Mouse (Mus musculus) heart, postnatal 14 days (tissue): ENCODE measurements around the gene Hsd17b1. TPM values are rescaled to one million over a fixed set of nuclear protein-coding genes. Genes with fewer than 3 reads are reported as not detected.

ENCODE experiments used
- DNase-seq, 2 experiments: peaks; one replicate each; pipeline ENCODE4 v3.0.0; 2021 to 2022
- intact Hi-C: fragments of 180-260 bp; cut with DNase I; formaldehyde crosslinking; loops from one replicate; pipeline ENCODE4 v1.15.1; 2025
- long read RNA-seq, 2 experiments: library from polyadenylated mRNA; stranded (forward); transcript quantifications; one replicate each; pipeline ENCODE4 v2.0.0; 2021
- total RNA-seq, 2 experiments: library from RNA; stranded (reverse); gene quantifications; 2 replicates each; pipeline ENCODE4 v1.2.3; 2021

Hsd17b1 gene
- under 1 TPM; 0.32 to 0.41 TPM for total RNA-seq
- long read RNA-seq, experiment 1, result 0 reads
- long read RNA-seq, experiment 2, result 0 reads

GRCm38 (mm10) chr11:101078121-101078520 lies at the start of gene Hsd17b1:
TSS of gene Hsd17b1 (plus strand) at chr11:101078411.
- DNase-seq, result no peak
- intact Hi-C loops, result no loop called here

- intact Hi-C loops, result no loop called here
- DNase-seq, result no peak
These were observed 48.9 kb upstream of the Hsd17b1 start for GRCm38 (mm10) chr11:101029320-101029719.

- no peak for DNase-seq
- intact Hi-C loops, result no loop called here
These were observed 47.9 kb upstream of the Hsd17b1 start for GRCm38 (mm10) chr11:101030136-101030807.

GRCm38 (mm10) chr11:101030808-101031156 lies 47.4 kb upstream of the Hsd17b1 start:
- intact Hi-C loops, result no loop called here
- DNase-seq, result no peak

- intact Hi-C loops, result no loop called here
- DNase-seq, result no peak
These were observed 46.7 kb upstream of the Hsd17b1 start for GRCm38 (mm10) chr11:101031470-101031869.

- intact Hi-C loops, result no loop called here
- no peak for DNase-seq
These were observed 44.2 kb upstream of the Hsd17b1 start for GRCm38 (mm10) chr11:101033856-101034500.

- DNase-seq, result no peak
- intact Hi-C loops, result no loop called here
These were observed 43.4 kb upstream of the Hsd17b1 start for GRCm38 (mm10) chr11:101034614-101035327.

- intact Hi-C loops, result no loop called here
- DNase-seq, result no peak
These were observed 42.9 kb upstream of the Hsd17b1 start for GRCm38 (mm10) chr11:101035328-101035695.

- no peak for DNase-seq
- intact Hi-C loops, result no loop called here
These were observed 40.4 kb upstream of the Hsd17b1 start for GRCm38 (mm10) chr11:101037795-101038194.

- no peak for DNase-seq
- intact Hi-C loops, result no loop called here
These were observed 32.4 kb upstream of the Hsd17b1 start for GRCm38 (mm10) chr11:101045826-101046225.

GRCm38 (mm10) chr11:101046440-101046839 lies 31.8 kb upstream of the Hsd17b1 start:
- DNase-seq, result no peak
- intact Hi-C loops, result no loop called here

GRCm38 (mm10) chr11:101047502-101047901 lies 30.7 kb upstream of the Hsd17b1 start:
- DNase-seq, result no peak
- intact Hi-C loops, result no loop called here

- intact Hi-C loops, result no loop called here
- no peak for DNase-seq
These were observed 27.9 kb upstream of the Hsd17b1 start for GRCm38 (mm10) chr11:101050359-101050758.

GRCm38 (mm10) chr11:101051051-101051493 lies 27.1 kb upstream of the Hsd17b1 start:
- intact Hi-C loops, result no loop called here
- DNase-seq, result no peak

GRCm38 (mm10) chr11:101051617-101052016 lies 26.6 kb upstream of the Hsd17b1 start:
- DNase-seq, result no peak
- intact Hi-C loops, result no loop called here

GRCm38 (mm10) chr11:101052751-101053473 lies 25.3 kb upstream of the Hsd17b1 start:
- DNase-seq, result peak; percentile 78 to 80
- intact Hi-C loops, result no loop called here

GRCm38 (mm10) chr11:101053974-101054373 lies 24.2 kb upstream of the Hsd17b1 start:
- intact Hi-C loops, result no loop called here
- no peak for DNase-seq

- DNase-seq, result no peak
These were observed 22.8 kb upstream of the Hsd17b1 start for GRCm38 (mm10) chr11:101055418-101055817.

GRCm38 (mm10) chr11:101056885-101057284 lies 21.3 kb upstream of the Hsd17b1 start:
- intact Hi-C loops, result loop anchor here (5.0 kb wide), 1 partner anchor 45 kb away; no protein-coding TSS in a partner anchor
- peak; percentile 61 to 67 for DNase-seq

More at GRCm38 (mm10) chr11:101055418-101055817, 22.8 kb upstream of the Hsd17b1 start:
- intact Hi-C loops, result loop anchor here (5.0 kb wide), 1 partner anchor 43 kb away; no protein-coding TSS in a partner anchor

- intact Hi-C loops, result loop anchor here (1.0 to 5.0 kb wide), 3 partner anchors 46 to 165 kb away; no protein-coding TSS in a partner anchor
- DNase-seq, result peak; percentile 87 to 95
These were observed 20.4 kb upstream of the Hsd17b1 start for GRCm38 (mm10) chr11:101057860-101058259.
